8 mouse cellular contexts compared by ENCODE assay signal in the genomic region with DNA sequence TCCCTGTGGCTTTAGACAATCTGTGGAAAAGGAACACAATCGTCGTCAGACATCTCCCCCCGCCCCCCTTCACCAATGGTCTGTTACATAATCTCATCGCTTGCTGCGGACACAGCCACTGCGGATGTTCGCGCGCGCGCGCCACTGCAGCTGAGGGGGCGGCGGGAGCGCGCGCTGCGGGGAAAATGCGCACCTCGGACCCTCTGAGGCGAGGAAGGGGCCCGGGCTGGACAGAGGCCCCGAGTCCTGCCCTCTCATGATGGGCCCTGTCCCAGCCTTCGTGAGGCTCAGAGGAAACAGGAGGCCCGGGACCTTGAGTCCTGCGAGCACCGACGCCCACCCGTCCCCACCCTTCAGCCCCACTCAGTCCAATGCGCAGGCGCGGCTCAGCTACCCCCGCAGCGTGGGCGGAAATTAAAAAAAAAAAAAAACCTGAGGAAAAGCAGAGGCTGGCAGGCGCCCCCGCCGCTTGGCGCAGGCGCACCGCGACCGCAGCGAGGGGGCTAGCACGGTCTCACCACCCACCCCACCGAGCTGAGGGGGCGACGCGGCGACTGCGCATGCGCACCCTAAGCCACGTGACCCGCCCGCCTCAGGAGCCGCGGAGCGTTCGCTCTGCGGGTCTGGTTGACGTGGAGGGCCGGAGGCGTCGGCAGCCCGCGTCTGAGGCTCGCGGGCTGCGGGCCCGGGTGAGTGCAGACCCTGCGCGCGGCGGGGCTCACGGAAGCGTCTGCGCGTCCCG. TPM values are rescaled to one million over a fixed set of nuclear protein-coding genes. Genes with fewer than 3 reads are reported as not detected.
DNase-seq lines count a peak whose midpoint lies in the region; ATAC-seq and TF ChIP-seq lines count a peak whose summit lies in the region.

Ttc3 (plus strand) TSS at position 446 of the 742 bp plus-strand sequence.

- H3K36me3 ChIP-seq in hindbrain, embryonic 14.5 days (replicated peaks; ENCODE audit: control insufficient read depth, insufficient read depth), result peaks cover under 1% of the 10 kb centered on the region

- WGBS in hindbrain, embryonic 14.5 days, result under 1% methylated on average over 70 of the region's 79 CpGs

- H3K4me3 ChIP-seq in hindbrain, embryonic 14.5 days (replicated peaks; ENCODE audit: low read length), result peak within 1 kb of the TSS; percentile 97

- TF ChIP-seq CTCF in Patski (IDR thresholded peaks at IDR 0.05), result no peak

- peak within 1 kb of the TSS; percentile 99 for H3K27ac ChIP-seq in hindbrain, embryonic 14.5 days

- H3K9me3 ChIP-seq in hindbrain, embryonic 14.5 days (ENCODE audit: control insufficient read depth, low read length), result no peaks in the 10 kb centered on the region

- POLR2A ChIA-PET in Patski (lab: Charles Lee), result interaction anchor here (0.5 to 2.0 kb wide), 2 partner anchors 39 to 56 kb away, joined by 3 to 8 read pairs; partner anchors contain the start of gene Hlcs

- no peaks in the 10 kb centered on the region for H3K27me3 ChIP-seq in Patski
- H3K27me3 ChIP-seq in hindbrain, embryonic 14.5 days (ENCODE audit: control insufficient read depth, insufficient read depth, low read length), result no peaks in the 10 kb centered on the region

- H3K4me1 ChIP-seq in hindbrain, embryonic 14.5 days (replicated peaks; ENCODE audit: control insufficient read depth, insufficient read depth, low read length), result peaks cover 39% of the 10 kb centered on the region

- in situ Hi-C loops in Patski (cut with MboI; ENCODE audit: low pct_unique_long_range_greater_than_20kb), result no loop called here

- CTCF ChIA-PET in Patski (lab: Charles Lee), result interaction anchor here (1.3 to 1.7 kb wide), 2 partner anchors 39 to 56 kb away, joined by 5 to 6 read pairs; partner anchors contain the start of gene Hlcs

- H3K9ac ChIP-seq in hindbrain, embryonic 14.5 days, result peak within 1 kb of the TSS; percentile 100

- peak; percentile 81 for ATAC-seq in Patski
- peak; percentile 83 for ATAC-seq in hindbrain, embryonic 14.5 days (ENCODE audit: low FRiP score)

- peak within 1 kb of the TSS; percentile 84 for H3K4me2 ChIP-seq in hindbrain, embryonic 14.5 days (replicated peaks)

- DNase-seq in Patski (ENCODE audit: low read depth, low spot score), result no peak
- peak; percentile 99 for DNase-seq in cerebellum, postnatal 14 days
- peak; percentile 77 to 94 for DNase-seq in frontal cortex, postnatal 25 days (ENCODE audit: low spot score in 2 of 2)
- peak; percentile 100 for DNase-seq in hindbrain, embryonic 14.5 days (ENCODE audit: low spot score)
- peak; percentile 96 to 97 for DNase-seq in layer of hippocampus, postnatal 36 days
- DNase-seq in lung, postnatal 36 days, result peak; percentile 90
- peak; percentile 98 for DNase-seq in retina, postnatal 1 day
- peak; percentile 82 to 84 for DNase-seq in urinary bladder, adult 18-20 months (ENCODE audit: low spot score in 2 of 2)

RNA-seq across cellular contexts. Expression of gene Ttc3, which starts in this region (rescaled TPM):
- polyA plus RNA-seq in Patski (2021), result 119 TPM
- polyA plus RNA-seq in hindbrain, embryonic 14.5 days (2014; fragmentation: Nextera tagmentation; extraction: Ambion mirVana), result 1,054 and 1,085 TPM in 2 replicates
- total RNA-seq in layer of hippocampus, postnatal 36 days (2021), result 100 to 1,000 TPM; 806 to 836 TPM
